Mouse (Mus musculus) activated CD4-positive, CD25-positive, alpha-beta regulatory T cell, adult 4 months (primary cell): ENCODE results near the gene Tekt1. TPM values are rescaled to one million over a fixed set of nuclear protein-coding genes. Genes with fewer than 3 reads are reported as not detected.

Experiments
- ATAC-seq: one replicate; pipeline ENCODE4 v1.8.0; 2017
- polyA plus RNA-seq, 2 experiments: library from polyadenylated mRNA; unstranded; fragments of 100-300 nt; shearing (Covaris generic); gene quantifications; one replicate each; pipeline ENCODE4 v1.2.1; 2017

Tekt1 gene
- polyA plus RNA-seq: not detected

GRCm38 (mm10) chr11:72362347-72362741, at the start of gene Tekt1:
Gene Tekt1 (minus strand): TSS chr11:72362442.
- ATAC-seq: no peak

GRCm38 (mm10) chr11:72411945-72412344, 49.7 kb upstream of the Tekt1 start:
- no peak for ATAC-seq

DNA sequence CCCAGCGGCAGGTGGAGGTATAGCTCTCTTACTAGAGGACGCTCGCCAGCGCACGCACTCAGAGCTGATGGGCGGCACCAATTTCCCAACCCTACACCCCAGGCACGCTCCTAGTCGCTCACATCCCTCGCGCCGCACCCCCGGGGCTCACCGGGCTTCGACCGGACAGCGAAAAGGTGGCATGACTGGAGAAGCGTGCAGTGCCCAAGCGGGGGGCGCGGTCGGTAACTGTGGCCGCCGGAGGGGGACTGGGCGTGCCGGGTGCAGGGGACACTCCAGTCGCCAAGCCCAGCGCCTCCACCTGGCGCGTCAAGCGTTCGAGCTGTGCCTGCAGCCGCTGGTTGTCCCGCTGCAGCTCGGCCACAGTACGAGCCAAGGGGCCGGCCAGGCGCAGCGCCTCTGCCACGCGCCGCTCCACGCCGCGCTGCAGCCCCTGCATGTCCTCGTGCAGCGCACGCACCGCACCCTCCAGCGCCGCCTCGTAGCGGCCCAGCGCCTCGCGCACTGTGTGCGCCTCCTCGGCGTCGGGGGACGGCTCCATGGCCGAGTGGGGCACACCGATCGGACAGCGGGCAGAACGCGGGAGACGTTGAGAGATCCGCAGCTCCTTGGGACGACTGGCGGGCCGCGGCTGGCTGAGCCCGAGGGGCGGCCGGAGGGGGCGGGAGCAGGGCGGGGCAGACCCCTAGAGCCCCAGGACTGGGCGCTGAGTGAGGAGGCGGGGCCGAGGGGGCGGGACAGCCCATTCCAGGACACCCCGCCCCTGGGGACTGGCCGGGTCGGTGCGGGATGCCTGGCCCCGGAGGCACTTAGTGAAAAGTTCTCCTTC, 49.1 kb upstream of the Tekt1 start, which contains the start of gene Smtnl2:
TSS of gene Smtnl2 (minus strand) at position 621 of the 829 bp plus-strand sequence.
- ATAC-seq: no peak

GRCm38 (mm10) chr11:72410521-72411092, 48.4 kb upstream of the Tekt1 start:
- no peak for ATAC-seq

DNA sequence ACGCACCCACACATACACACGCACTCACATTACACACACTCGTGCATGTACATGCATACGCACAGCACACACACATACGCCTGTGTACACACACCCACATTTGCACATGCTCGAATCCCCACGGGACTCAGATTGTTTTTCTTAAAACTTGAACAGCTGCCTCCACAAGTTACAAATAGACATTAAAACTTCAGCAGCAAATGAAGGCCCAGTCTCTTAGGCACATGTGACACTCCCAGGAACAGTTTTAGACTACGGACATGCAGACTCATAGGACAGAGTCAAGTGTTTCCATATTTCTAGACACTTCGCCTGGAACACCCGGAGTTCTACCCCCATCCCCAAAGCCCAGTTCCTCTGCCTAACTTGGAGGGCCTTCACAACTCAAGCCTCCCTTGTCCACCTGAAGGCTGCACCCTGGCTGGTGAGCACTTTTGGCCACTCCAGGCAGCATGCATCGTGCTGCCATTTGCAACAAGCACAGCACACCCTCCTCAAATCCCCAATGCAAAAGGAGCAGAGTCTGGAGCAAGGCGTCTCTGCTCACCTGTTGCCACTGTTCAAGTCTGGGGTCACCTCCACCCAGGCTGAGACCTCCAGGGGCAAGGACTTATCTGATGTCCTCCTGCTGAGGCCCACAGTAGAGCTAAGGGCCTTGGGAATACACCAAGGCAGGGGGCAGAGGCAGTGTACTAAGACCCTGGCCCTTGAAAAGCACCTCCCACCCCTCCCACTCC, 47.6 kb upstream of the Tekt1 start:
- ATAC-seq: no peak

DNA sequence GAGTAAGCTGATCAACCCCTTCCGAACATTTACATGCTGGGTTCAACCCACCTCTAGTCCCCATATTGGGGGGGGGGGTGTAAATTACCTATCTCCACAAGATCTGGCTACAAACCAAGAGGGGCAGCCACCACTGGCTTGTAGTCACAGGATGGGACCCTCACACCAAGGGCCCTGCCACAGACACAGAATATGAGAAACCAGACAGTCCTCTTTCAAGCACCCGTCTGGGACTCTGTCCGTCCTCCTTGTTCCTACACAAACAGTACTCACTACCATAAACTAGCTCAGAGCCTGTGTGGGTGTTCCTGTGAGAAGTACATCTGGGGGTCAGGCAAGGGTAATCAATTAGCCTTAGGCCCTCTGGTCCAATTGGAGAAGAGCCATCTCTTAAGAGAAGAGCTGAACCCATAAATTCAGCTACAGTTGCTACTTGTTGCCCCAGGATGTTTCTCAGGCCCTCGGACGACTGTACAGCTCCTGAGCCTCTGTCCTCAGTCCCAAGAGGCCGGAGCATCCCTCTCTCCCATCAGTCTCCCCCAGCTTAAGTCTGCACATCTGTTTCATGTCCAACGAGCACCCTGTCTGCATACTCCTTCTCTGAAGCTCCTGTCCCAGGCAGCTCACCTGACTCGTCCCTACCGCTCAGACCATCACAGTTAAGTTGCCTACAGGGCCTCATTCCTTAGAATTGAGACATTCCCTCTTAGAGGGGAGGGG, 46.4 kb upstream of the Tekt1 start:
- no peak for ATAC-seq

DNA sequence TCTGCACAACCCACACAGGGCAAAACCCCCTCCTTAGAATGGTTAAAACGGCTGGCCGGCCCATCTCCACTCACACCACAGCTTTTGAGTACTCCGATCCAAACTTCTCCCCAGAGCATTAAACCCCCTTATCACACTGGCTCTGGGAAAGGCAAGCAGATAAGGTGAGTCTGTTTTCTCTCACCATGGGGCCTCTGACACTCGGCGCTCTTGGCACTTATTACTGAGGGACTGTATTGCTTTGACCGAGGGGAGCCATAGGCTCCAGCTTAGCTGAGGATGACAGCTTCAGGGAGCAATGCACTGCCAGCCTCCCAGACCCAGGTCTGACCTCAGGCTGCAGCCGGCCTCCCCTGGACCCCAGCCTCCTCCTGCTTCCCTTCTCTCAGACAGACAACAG, 45.3 kb upstream of the Tekt1 start:
- no peak for ATAC-seq

DNA sequence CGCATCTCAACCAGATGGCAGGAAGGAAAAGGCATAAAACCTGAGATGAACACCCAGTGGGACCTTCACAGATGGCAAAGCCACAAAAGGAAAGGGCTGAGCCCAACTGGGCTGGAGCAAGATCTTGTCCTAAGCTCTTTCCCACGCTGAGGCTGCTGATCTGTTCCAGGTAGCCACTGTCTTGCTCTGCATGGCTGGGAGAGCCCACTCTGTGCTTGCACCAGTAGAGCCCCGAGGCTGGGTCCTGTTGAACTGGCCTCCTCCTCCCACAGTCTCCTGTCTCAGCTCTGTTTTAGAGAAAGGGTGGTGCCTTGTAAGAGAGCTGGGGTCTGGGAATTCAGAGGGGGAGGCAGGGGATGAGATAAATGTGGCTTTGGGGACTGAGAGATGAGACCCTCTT, 44.8 kb upstream of the Tekt1 start:
- ATAC-seq: no peak

DNA sequence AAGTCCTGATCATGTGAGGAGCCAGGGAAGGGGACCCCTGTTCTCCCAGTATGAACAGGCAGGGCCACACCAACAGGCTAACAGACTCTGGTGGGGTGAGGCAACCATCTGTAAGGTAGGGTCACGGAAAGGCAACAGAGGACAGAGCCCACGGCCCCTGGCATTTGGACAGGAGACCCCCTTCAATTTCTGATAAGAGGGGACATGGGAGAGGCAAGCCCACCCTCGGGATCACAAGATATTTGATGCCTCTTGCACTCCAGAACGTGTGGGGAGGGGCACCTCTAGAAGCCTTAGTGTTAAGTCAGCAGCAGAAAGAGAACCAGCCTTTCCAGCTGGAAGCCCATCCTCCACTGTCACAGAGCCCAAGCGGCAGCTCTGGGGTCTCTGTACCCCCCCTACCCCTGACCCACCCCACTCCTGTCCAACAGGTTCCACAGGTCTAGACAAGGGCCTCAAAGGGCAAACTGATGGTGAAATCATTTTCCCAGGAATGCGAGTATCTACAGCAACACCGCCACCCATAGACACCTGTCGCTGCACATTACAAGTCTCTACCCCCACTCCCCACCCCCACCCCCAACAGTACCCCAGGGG, 43.9 kb upstream of the Tekt1 start:
- ATAC-seq: no peak

- ATAC-seq: no peak
Measured at GRCm38 (mm10) chr11:72405532-72405931, 43.3 kb upstream of the Tekt1 start.

DNA sequence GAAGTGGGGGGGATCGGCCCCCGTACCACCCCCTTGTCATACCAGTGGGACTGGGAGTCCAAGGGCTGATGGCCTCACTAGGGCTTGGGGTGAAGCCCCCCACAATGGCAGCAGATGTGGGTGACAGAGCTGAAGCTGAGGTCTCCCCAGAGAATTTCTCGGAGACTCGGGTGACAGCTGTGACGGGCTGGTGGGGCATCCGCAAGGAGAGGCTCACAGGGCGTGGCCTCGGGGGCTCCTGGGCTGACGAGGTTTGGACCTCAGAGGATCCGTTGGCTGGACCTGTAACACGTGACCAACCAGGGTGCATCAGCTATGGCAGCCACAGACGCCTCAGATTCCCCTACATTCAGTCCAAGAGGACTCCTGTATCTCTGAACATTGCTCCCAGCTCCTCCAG, 40.7 kb upstream of the Tekt1 start:
- no peak for ATAC-seq

DNA sequence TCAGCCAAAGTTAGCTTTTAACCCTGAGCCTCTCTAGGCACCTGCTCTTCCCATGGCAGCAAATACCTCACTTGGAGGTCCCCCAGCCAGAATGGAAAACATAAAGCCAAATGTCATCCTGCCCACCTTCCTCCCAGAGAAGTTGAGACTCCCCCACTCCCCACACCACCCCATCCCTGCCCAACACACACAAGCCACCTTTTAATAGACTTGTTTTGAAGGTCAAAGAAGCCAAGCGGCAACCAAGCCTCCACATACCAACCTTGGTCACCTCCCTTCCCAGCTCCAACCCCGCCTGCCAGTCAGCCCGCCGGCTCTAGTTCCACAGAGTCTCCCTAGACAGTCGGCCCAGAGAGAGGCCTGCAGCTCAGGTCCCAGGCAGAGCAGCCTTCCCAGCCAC, 39.8 kb upstream of the Tekt1 start:
- no peak for ATAC-seq

DNA sequence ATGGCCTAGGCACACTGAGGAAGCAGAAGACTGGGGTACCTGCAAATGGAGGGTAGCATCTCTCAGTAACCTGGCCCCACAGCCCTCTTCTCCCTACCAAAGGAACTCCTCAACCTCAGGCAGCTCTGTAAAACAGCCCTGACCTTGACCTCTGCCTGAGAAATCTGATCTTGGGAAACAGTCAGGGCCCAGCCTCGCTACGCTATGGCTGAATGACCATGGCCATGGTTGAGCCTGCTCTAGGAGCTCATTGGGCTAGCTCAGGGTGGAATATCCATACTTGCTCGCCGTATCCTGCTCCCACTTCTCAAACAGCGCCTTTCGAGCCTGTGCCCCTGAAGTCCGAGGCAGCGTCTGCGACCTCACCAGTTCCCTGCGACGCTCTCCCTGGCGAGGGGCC, 38.8 kb upstream of the Tekt1 start:
- ATAC-seq: no peak

- ATAC-seq: no peak
Measured at GRCm38 (mm10) chr11:72397811-72398525, 35.7 kb upstream of the Tekt1 start.

GRCm38 (mm10) chr11:72397072-72397471, 34.8 kb upstream of the Tekt1 start:
- no peak for ATAC-seq

DNA sequence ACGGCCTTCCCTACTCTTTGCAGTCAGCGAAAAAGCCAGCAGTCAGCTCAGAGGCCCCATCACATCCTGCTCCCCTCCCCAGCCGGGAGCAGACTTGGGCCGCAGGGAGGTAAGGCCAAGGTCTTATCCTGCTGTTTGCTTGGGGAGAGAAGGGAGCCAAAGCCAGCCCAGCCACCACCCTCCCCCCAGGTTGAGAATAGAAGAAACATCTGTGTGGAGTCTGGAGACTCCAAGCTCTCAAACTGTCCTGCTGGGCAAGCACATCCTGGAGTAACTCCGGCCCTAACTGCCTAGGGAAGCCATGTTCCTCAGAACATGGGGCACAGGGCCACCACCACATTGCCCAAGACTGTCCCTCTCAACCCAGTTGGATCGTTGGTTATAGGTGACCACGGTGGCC, 34.4 kb upstream of the Tekt1 start:
- ATAC-seq: no peak

DNA sequence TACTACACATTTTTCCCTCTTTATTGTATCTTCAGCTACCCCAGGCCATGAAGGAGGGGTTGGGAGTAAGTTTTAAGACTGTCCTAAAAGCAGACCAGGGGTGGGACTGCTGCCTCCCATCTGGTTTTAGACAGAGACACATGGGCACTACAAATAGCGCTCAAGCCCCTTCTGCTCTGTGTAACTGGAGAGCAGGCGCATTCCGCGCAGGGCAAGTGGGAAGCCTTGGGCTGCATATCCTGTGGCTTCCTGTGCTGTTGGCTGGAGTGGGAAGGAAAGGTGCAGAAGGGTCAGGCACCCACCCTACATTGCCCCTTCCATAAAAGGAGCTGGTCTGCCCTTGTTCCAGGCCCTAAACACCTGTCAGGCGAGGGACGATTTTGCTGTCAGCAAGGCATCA, 33.4 kb upstream of the Tekt1 start:
- ATAC-seq: no peak

DNA sequence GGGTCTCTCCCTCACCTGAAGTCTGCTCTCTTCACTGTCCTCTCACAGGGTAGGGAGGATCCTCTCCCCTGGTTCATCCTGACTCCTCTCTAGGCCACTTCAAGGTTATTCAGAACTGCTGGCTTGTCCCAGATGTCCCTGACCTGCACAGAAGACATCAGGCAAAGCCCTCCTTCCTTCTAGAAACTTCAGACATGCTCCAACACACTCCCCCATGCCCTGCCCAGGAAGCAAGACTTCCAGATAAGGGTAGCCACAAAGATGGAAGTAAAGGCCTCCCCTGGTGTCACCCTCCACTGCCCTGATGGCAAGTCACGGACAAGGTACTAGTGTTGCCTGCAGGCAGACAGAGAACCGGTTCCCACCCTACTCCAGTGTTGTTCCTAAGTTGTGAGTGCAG, 32.5 kb upstream of the Tekt1 start:
- no peak for ATAC-seq

GRCm38 (mm10) chr11:72393669-72394068, 31.4 kb upstream of the Tekt1 start:
- no peak for ATAC-seq

DNA sequence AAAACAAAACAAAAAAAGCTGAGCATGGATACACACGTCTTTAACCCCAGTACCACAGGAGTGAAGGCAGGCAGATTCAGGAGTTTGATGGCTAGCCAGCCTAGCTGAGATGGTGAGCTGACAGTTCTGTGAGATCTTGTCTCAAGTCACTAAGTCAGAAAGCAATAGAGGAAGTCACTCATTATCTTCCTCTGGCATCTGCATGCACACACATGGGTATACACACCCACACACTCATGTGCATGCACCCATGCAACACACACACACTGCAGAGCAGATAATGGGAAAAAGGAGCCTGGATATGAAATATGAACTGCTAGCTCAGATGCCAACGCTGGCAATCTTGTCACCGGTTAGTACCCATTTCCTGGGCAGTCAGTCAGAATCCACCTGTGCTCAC, 31.0 kb upstream of the Tekt1 start:
- ATAC-seq: no peak

DNA sequence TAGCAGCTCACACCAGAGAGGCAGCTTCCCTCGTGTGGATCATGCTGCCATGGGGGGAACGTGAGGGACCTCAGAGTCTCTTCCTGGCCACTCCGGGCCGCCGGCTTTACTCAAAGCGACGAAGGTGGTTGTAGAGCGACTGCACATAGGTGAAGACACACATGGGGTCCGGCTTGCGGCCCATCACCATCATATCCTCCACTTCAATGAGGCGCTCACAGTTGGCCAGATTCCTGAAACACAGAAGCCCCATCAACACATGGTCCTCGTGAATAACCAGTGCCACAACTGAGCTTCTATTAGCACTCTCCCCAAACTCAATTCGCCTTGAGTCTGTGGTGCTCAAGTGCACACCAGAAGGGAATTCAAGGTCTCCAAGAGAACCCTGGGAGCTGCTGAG, 28.9 kb upstream of the Tekt1 start:
- ATAC-seq: no peak
